Mouse (Mus musculus) erythroblast, adult 5-6 weeks (primary cell): ENCODE measurements around the gene Crygn. TPM values are rescaled to one million over a fixed set of nuclear protein-coding genes. Genes with fewer than 3 reads are reported as not detected.
A peak's percentile ranks its signal among the peaks of the same experiment; 100 is the strongest.
"Not testable (repeated sequence)": the region's sequence is repeated elsewhere in the genome, so short reads cannot be mapped to it uniquely, and the experiment has no call there.

Experiments used
- ATAC-seq: replicated peaks from 2 replicates; pipeline ENCODE4 v1.8.0; 2016; ENCODE audit warnings: moderate number of reproducible peaks, mild to moderate bottlenecking, moderate TSS enrichment, inconsistent platforms; ENCODE audit not compliant: poor library complexity, low FRiP score, severe bottlenecking
- total RNA-seq, 2 experiments: library from RNA; stranded (forward) in 1 of 2; stranded (reverse) in 1 of 2; fragments of 150-400 nt in 1 of 2; fragments of 200-764, 138-1000 nt in 1 of 2; gene quantifications; 2 replicates each; pipeline versions ENCODE4 v1.2.3 to v1.2.4; 2015 to 2017; ENCODE audit warnings: low replicate concordance in 2 of 2

The Crygn gene
- not detected in 2 replicates for total RNA-seq (2015; ENCODE audit: low replicate concordance)
- not detected in 2 replicates for total RNA-seq (2017; ENCODE audit: low replicate concordance)

GRCm38 (mm10) chr5:24757816-24758215, at the start of gene Crygn:
Crygn (minus strand) TSS chr5:24758008.
- ATAC-seq, result no peak

GRCm38 (mm10) chr5:24805222-24805621, 47.4 kb upstream of the Crygn start:
- ATAC-seq, result no peak

- no peak for ATAC-seq
Observed at GRCm38 (mm10) chr5:24804661-24805060, 46.9 kb upstream of the Crygn start.

GRCm38 (mm10) chr5:24801841-24802624, 44.2 kb upstream of the Crygn start:
- no peak for ATAC-seq

GRCm38 (mm10) chr5:24800416-24800815, 42.6 kb upstream of the Crygn start:
- no peak for ATAC-seq

GRCm38 (mm10) chr5:24798639-24799038, 40.8 kb upstream of the Crygn start:
- ATAC-seq, result no peak

GRCm38 (mm10) chr5:24797858-24798257, 40.0 kb upstream of the Crygn start:
- no peak for ATAC-seq

- ATAC-seq, result no peak
Observed at GRCm38 (mm10) chr5:24792961-24793360, 35.2 kb upstream of the Crygn start.

GRCm38 (mm10) chr5:24782957-24783356, 25.1 kb upstream of the Crygn start:
- ATAC-seq, result no peak

- ATAC-seq, result no peak
Observed at GRCm38 (mm10) chr5:24781048-24781447, 23.2 kb upstream of the Crygn start.

- peak; percentile 46; the same call in 1 of the 2 replicates for ATAC-seq
Observed at GRCm38 (mm10) chr5:24779881-24780512, 22.2 kb upstream of the Crygn start.

- ATAC-seq, result no peak
Observed at GRCm38 (mm10) chr5:24779321-24779720, 21.5 kb upstream of the Crygn start.

GRCm38 (mm10) chr5:24778843-24779140, 21.0 kb upstream of the Crygn start:
- no peak for ATAC-seq

GRCm38 (mm10) chr5:24778082-24778842, 20.5 kb upstream of the Crygn start:
- no peak for ATAC-seq

- ATAC-seq, result no peak
Observed at GRCm38 (mm10) chr5:24776681-24777080, 18.9 kb upstream of the Crygn start.

GRCm38 (mm10) chr5:24774549-24774948, 16.7 kb upstream of the Crygn start:
- not testable (repeated sequence) for ATAC-seq

- no peak for ATAC-seq
Observed at GRCm38 (mm10) chr5:24756931-24757330, 877 bp downstream of the Crygn start.

GRCm38 (mm10) chr5:24752175-24752498, 5.7 kb downstream of the Crygn start:
- no peak for ATAC-seq

GRCm38 (mm10) chr5:24751305-24752174, 6.3 kb downstream of the Crygn start:
- ATAC-seq, result no peak
